Mouse (Mus musculus) layer of hippocampus, adult 11-12 months (tissue): Measurements from ENCODE around the gene Bpifa2.
"Not testable (repeated sequence)": the region's sequence is repeated elsewhere in the genome, so short reads cannot be mapped to it uniquely, and the experiment has no call there.

Source experiments
- DNase-seq: peaks from one replicate; pipeline ENCODE4 v3.0.0; 2022; ENCODE audit warnings: low spot score

Gene Bpifa2

GRCm38 (mm10) chr2:154007965-154008364 lies at the start of gene Bpifa2:
Bpifa2 (plus strand) TSS chr2:154008265.
- DNase-seq, result no peak

GRCm38 (mm10) chr2:153962821-153963331 lies 45.2 kb upstream of the Bpifa2 start:
- peak; percentile 15 for DNase-seq

GRCm38 (mm10) chr2:153963334-153963733 lies 44.7 kb upstream of the Bpifa2 start:
- no peak for DNase-seq

GRCm38 (mm10) chr2:153970221-153970620 lies 37.8 kb upstream of the Bpifa2 start:
- DNase-seq, result peak; percentile 38

- no peak for DNase-seq
These were observed 33.5 kb upstream of the Bpifa2 start, which contains the start of gene Bpifa6 for GRCm38 (mm10) chr2:153974582-153974981. Bpifa6 (plus strand) TSS chr2:153974945.

GRCm38 (mm10) chr2:153995770-153996169 lies 12.3 kb upstream of the Bpifa2 start:
- DNase-seq, result peak; percentile 79

- DNase-seq, result no peak
These were observed 7.6 kb upstream of the Bpifa2 start for GRCm38 (mm10) chr2:154000501-154000900.

- DNase-seq, result no peak
These were observed 7.0 kb upstream of the Bpifa2 start for GRCm38 (mm10) chr2:154001056-154001455.

- no peak for DNase-seq
These were observed 3.6 kb upstream of the Bpifa2 start for GRCm38 (mm10) chr2:154004456-154004855.

- DNase-seq, result no peak
These were observed 3.0 kb upstream of the Bpifa2 start for GRCm38 (mm10) chr2:154005094-154005493.

GRCm38 (mm10) chr2:154005734-154006133 lies 2.3 kb upstream of the Bpifa2 start:
- no peak for DNase-seq

- DNase-seq, result no peak
These were observed 1.7 kb upstream of the Bpifa2 start for GRCm38 (mm10) chr2:154006331-154006730.

- DNase-seq, result no peak
These were observed 684 bp upstream of the Bpifa2 start for GRCm38 (mm10) chr2:154007381-154007780.

GRCm38 (mm10) chr2:154017990-154018389 lies 9.9 kb downstream of the Bpifa2 start:
- DNase-seq, result no peak

GRCm38 (mm10) chr2:154024676-154025075 lies 16.6 kb downstream of the Bpifa2 start:
- DNase-seq, result not testable (repeated sequence)

GRCm38 (mm10) chr2:154038932-154039331 lies 30.9 kb downstream of the Bpifa2 start:
- peak; percentile 29 for DNase-seq

GRCm38 (mm10) chr2:154044743-154045142 lies 36.7 kb downstream of the Bpifa2 start:
- no peak for DNase-seq

- DNase-seq, result peak; percentile 3
These were observed 50.6 kb downstream of the Bpifa2 start for GRCm38 (mm10) chr2:154058690-154059089.
